Mouse (Mus musculus) splenic B cell, adult 2 months (primary cell): ENCODE measurements around the gene Dazap1.

Experiments used
- DNase-seq: peaks from one replicate; pipeline ENCODE4 v3.0.0-alpha.2; 2011; ENCODE audit warnings: low read depth, low spot score
- H3K27me3 ChIP-seq: 2 replicates; pipeline ENCODE4 v1.6.1; 2012; ENCODE audit warnings: mild to moderate bottlenecking, low read length, moderate library complexity, mixed read lengths; ENCODE audit not compliant: control insufficient read depth, poor library complexity, insufficient read depth, severe bottlenecking
- H3K36me3 ChIP-seq: 2 replicates; pipeline ENCODE4 v1.6.1; 2012; ENCODE audit warnings: mild to moderate bottlenecking, low read length, moderate library complexity, mixed read lengths; ENCODE audit not compliant: control insufficient read depth, poor library complexity, insufficient read depth, severe bottlenecking

The Dazap1 gene

DNA sequence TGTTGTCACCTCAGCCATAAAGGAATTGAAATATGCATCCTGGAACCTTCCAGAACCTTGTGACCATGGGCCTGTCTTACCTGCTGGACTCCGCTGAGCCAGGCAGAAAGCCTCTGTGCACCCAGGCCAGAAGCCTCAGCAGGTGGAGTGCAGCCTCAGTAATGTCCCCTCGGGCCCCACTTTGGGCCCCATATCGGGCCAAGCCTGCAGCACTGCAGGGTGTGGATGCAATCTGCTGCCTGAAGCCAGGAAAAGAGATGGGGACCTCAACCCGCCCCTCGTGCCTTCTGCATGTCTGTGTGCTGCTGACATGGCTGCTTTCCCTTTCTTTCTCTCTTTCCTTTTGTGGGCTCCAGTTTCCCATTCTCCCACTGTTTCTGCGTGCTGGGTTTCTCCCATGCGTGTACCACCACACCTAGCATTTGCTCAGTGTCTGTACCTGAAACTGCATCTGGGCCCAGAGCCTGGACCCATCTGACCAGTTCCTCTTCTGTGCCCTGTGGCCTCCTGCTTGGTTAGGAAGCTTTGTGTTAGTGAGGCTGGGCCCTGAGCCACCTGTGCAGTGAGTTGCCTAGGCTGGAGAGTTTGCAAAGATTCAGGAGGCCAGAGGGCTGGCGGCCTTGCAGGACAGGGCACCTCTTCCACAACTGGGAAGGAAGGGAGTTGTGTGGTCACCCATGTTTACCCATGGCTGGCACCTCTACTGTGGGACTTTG is 10.7 kb downstream of the Dazap1 start:
- Histone ChIP-seq H3K27me3 (no peaks in the 10 kb centered on the region), H3K36me3 (peaks cover 7% of the 10 kb centered on the region)
- no peak for DNase-seq

- DNase-seq: no peak
- H3K27me3 ChIP-seq: no peaks in the 10 kb centered on the region
- H3K36me3 ChIP-seq: peaks cover 12% of the 10 kb centered on the region
These were observed 12.6 kb downstream of the Dazap1 start for GRCm38 (mm10) chr10:80273847-80274246.

DNA sequence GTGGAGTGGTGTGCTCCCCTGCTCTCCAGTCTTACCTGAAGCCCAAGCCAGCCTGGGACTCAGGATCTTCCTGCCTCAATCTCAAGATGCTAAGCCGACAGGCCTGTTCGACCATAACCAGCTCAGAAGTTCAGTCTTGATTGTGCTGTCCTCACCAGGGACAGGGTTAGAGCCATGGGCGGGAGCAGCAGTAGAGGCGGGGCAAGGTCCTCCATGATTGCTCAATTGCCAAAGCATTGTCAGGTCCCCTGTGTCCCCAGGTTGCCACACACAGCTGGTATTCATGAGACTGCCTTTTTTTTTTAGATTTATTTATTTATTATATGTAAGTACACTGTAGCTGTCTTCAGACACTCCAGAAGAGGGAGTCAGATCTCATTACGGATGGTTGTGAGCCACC is 15.0 kb downstream of the Dazap1 start:
- Histone ChIP-seq H3K27me3 (no peaks in the 10 kb centered on the region), H3K36me3 (peaks cover 14% of the 10 kb centered on the region)
- no peak for DNase-seq

DNA sequence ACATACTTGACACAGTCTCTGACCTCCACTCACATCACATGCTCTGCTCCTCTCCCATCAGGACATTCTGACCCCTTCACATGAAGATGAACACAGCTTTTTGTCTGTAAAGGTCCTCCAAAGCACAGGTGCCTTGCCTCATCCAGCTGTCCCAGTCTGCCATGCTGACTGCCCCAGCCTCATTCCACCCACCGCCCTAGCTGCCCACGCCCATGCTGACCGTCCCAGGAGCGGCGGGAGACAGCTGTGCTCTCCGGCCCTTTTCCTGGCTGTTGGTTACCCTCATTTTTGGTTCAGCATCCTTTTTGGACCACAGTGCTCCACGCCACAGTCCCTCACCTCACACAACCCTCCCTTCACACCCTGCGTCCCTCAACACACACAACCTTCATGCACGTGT is 17.1 kb downstream of the Dazap1 start:
- Histone ChIP-seq H3K27me3 (no peaks in the 10 kb centered on the region), H3K36me3 (peaks cover 14% of the 10 kb centered on the region)
- DNase-seq: no peak

GRCm38 (mm10) chr10:80279273-80279672 is 18.0 kb downstream of the Dazap1 start:
- no peak for DNase-seq
- H3K36me3 ChIP-seq: peaks cover 13% of the 10 kb centered on the region
- H3K27me3 ChIP-seq: no peaks in the 10 kb centered on the region

- no peak for DNase-seq
- no peaks in the 10 kb centered on the region for H3K27me3 ChIP-seq
- H3K36me3 ChIP-seq: peaks cover 14% of the 10 kb centered on the region
These were observed 20.0 kb downstream of the Dazap1 start for GRCm38 (mm10) chr10:80281304-80281703.

- Histone ChIP-seq H3K36me3 (peaks cover 14% of the 10 kb centered on the region), H3K27me3 (no peaks in the 10 kb centered on the region)
- no peak for DNase-seq
These were observed 20.7 kb downstream of the Dazap1 start for GRCm38 (mm10) chr10:80281921-80282371.

DNA sequence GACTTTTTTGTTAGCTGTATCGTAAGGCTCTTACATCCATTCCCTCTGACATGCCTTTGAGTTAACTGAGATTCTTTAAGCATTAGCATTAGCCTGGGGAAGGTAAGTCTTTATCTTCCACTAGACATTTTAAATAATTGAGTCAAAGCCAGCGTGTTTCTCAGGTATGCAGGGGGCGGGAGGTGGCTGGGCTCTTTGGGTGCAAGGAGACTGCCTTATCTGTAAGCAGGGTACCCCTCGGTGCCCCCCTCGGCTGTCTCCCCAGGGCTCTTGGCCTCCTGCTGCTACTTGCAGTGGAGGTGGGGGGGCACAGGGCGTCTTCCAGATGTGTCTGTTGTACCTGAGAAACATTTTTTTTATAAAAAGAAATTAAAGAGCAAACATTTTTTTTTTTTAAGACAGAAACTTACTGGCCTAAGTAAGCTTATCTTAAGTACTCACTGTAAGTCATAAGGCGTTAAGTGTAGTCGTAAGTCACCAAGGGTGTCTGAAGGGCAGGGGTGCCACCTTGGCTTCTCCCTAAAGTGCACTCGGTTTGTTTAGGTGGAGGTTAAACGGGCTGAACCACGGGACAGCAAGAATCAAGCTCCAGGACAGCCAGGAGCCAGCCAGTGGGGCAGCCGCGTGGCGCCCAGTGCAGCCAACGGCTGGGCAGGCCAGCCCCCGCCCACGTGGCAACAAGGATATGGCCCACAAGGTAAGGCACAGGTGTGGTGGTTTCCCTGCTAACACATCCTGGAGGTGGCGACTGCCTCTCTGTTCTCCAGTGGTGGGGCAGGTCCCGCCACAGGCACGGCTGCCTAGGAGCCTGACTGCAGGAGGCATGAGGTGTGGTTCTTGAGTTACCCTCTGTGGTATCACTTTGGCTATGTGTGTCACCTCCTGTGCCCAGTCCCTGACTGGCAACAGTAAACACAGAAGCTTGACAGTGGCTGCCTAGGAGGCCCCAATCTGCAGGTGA is 21.5 kb downstream of the Dazap1 start:
- DNase-seq: no peak
- H3K36me3 ChIP-seq: peaks cover 8% of the 10 kb centered on the region
- no peaks in the 10 kb centered on the region for H3K27me3 ChIP-seq

- Histone ChIP-seq H3K27me3 (no peaks in the 10 kb centered on the region), H3K36me3 (peaks cover 6% of the 10 kb centered on the region)
- DNase-seq: no peak
These were observed 24.2 kb downstream of the Dazap1 start for GRCm38 (mm10) chr10:80285222-80286070.

DNA sequence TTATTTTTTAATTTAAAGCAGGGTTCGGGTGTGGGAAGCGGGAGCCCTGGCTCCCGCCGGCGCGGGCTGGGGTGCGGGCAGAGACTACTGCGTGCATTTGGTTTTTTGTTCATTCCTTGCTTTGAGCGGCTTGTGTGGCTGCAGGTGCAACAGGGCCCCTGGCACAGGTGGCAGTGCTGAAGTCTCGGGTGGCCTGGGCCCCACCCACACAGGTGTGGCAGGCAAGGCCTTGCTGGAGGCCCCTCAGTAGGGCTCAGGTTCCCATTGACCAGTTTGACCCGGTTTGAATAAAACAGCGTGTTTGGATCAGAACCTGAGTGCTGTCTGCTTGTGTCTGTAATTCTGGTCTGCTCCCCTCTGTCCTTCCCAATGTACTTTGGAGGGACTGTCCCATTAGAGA is 26.8 kb downstream of the Dazap1 start:
- Histone ChIP-seq H3K27me3 (no peaks in the 10 kb centered on the region), H3K36me3 (peaks cover 6% of the 10 kb centered on the region; the same call in 1 of the 2 replicates)
- no peak for DNase-seq

DNA sequence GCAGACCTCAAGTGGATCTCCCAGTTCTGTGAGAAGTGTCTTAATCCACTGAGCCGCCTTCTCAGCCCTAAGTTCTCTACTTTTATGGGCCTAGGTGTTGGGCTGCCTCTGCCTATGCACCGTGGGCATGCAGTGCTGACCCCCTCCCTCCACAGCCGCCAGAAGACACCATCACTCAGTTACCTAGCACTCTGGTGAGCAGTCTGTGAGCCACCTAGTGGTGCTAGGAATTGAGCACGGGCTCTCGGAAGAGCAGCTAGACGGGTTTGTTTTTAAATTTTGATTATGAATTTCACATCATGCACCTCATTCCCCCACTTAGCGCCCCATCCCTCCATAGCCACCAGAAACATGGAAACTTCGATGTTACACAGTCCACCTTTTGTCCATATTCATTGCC is 27.4 kb downstream of the Dazap1 start:
- Histone ChIP-seq H3K36me3 (peaks cover 9% of the 10 kb centered on the region; the same call in 1 of the 2 replicates), H3K27me3 (no peaks in the 10 kb centered on the region)
- no peak for DNase-seq

- DNase-seq: peak; percentile 98
- peaks cover 10% of the 10 kb centered on the region for H3K36me3 ChIP-seq
- no peaks in the 10 kb centered on the region for H3K27me3 ChIP-seq
These were observed 31.2 kb downstream of the Dazap1 start, which contains the start of gene Rps15 for GRCm38 (mm10) chr10:80292251-80293146. Gene Rps15 (plus strand): TSS chr10:80292453.

DNA sequence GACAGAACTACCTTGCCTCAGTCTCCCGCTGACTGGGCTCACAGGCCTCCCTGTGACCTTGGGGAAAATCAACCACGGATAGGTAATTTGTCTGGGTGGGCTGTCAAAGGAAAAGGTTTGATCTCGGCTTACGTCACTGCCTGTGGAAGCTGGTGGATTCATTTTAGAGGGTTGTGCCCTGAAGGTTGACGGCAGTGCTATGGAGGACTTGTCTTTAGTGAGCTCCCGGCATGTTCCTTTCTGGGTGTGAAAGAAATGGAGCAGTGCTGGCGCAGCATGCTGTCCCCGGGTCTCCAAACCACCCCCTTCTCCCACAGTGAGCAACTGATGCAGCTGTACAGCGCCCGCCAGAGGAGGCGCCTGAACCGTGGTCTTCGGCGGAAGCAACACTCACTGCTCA is 32.0 kb downstream of the Dazap1 start:
- DNase-seq: no peak
- H3K27me3 ChIP-seq: no peaks in the 10 kb centered on the region
- H3K36me3 ChIP-seq: peaks cover 10% of the 10 kb centered on the region
